Mouse (Mus musculus) left cerebral cortex, adult 11 months (tissue): Measurements from ENCODE around the gene Ctbp2.

Experiments used
- DNase-seq: peaks from one replicate; pipeline ENCODE4 v3.0.0; 2022; ENCODE audit warnings: low spot score

Ctbp2 gene

DNA sequence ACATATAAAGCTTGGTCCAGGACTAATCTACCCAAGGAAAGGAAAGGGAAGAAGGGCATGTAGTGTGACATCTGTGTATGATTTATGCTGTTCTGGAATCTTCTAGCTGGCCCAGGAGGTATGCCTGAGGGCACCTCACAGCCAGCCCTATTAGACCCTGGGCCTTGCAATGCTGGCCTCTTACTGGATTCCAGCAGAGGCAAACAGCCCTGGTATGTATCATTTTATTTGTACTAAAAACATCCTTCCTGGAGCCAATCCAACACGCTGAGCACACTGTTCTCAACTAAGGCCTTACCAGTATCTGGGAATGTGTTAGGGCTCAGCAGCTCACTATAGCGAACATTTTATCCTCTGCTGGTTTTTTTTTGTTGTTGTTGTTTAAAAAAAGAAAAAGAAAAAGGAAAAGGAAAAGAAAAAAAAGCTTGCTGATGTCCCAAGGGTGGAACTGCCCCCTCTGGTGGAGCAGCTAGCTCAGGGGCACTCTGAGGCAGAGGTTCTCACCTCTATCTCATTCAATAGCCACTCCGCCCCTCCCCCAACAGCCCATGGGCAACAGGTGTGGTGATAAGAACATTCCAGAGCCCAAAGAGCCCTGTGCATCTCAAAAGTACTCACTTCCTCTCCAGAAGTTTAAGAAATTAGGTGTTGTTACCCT lies 83.3 kb downstream of the Ctbp2 start:
- no peak for DNase-seq

DNA sequence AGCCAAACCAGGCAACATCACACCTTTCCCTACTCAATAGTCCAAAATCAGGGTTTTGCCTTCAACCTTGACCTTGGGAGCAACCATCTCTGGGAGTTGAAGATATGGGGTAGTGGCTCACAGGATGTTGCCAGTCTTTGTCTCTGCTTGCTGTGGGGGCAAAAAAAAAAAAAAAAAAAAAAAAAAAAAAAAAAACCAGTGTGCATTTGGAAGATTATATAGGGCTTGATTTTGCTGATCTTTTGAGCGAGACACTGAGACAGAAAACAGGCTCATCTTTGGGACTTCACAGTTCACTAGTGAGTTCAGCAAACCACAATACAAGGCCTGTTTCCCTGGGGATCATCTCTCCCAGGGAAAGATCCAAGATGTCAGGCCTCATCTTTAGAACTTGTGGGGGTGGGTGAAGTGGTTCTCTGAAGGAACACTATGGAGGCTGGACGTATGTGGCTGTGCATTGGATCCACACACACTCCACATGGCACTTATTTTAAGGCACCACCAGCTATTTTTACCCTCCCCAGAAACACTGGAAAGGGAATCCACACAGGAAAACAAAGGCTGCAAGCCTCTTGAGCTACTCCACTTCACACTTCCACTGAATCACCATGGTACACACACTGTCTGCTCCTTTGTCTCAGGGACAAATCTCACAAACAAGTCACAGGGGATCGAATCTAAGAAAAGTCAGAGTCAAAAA lies 84.4 kb downstream of the Ctbp2 start:
- DNase-seq, result peak; percentile 18

DNA sequence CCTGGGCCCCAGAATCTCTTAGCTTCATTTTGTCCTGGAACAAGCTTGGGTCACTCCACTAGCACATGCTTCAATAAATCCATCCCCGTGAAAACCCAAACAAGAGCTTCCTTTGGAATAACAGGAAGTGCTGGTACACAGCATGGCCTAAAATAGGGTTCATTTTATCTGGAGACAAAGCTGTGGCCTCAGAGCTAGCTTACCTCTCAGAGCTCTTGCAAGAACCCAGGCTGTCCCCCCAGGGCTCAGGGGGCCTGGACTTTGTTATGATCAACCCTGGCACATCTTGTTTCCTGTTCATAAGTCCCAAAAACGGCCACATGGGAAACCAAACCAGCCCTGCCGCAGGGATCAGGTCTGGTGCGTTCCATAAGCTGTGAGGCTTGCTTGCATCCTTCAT lies 86.5 kb downstream of the Ctbp2 start:
- DNase-seq, result no peak

DNA sequence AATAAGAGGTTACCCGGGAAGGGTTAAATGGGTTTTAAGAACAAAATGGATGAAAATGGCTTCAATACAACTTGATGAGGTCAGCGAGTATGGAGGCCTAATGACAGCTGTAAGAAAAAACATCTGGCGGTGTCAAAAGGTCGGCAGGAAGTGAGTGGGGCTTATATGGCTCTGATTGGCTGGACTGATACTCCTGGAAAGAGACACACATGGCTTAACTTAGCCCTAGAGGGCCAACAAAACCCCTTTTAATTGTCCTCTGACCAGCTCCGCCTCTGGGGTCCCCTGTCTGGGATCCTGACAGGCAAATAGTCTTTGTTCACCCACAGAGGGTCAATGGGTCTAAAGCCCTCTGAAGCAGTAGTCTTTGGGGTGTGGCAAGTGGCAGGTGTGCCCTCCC lies 86.9 kb downstream of the Ctbp2 start:
- no peak for DNase-seq

DNA sequence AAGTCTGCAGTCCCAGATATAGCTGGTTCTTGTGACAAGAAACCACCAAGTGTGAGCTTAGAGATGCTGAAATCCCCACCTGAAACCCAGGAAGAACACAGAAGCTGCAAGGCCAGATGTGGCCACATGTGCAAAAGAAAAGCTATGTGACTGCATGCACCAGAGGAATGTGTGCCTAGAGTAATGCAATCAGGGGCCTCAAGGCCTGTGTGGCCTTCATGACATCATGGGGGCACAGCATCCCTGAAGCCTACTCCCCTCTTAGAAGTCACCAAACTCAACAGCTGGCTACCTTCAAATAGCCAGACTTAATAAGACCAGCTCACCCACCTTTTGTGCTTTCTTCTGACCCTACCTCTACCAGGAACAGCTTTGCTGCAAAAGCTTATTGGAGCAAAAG lies 88.3 kb downstream of the Ctbp2 start:
- no peak for DNase-seq

DNA sequence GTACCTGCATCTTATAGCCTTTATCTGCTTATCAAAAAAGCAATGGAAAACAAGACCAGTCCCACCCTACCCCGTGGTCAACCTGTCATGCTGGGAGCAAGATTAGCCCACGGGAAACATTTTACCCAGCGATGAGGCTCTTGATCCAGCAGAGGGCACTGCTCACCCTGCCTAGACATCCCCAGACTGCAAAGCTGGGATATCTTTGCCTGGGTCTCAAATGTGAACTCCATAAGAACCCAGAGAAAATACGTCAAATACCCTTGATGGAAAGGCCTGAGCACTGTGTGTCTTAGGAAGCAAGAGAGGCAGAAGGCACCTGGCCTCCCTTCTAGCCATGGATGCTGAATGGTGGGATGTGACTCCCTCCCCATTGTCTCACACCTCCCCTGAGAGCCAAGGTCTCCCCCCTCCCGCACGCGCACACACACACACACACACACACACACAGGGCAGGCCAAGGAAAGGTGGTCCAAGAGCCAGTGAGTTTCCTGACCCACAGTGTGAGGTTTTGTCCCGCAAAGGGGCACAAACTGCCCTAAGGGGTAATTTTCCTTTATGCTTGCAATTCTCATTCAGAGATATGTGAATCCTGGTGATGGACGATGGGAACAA lies 91.5 kb downstream of the Ctbp2 start:
- no peak for DNase-seq

DNA sequence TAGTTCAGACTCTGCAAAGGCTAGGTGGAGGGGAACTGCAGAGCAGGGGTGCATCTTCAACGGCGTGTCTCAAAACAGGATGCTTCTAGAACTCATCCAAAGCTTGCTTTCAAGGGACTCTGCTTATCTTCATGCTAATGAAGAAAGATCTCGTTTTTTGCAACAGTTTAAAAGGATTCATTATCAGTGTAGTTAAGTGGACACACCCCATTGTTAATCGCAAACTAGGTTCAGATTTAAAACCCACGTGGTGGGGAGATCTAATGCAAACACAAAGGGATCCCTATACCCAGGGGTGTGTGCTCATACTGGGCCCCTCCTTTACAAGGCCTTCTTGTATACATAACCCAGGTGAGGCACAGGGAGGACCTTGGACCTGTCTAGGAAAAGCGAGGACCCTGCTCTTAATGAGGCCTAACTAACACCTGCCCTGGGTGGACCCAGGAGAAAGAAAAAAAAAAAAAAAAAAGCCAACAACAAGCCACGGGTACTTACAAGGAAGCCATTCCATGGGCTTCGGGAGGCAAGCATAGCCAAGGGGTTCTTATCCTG lies 94.6 kb downstream of the Ctbp2 start:
- no peak for DNase-seq

DNA sequence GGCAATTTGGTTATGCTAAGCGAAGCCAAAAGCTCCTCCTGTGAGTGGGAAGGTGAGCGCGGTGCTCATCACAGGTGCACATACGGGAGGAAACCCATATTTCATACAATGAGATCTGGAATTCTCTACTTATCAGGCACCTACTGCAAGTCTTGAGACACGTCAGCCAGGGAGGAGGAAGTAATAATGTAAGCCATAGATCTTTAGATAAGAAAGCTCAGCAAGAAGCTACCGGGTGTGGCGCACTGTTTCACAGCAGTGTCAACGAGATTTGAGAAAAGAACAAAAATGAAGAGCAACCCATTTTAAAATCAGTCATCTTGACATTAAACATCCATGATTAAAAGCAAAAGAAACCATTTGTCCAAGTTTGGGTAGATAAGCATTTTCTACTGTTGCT lies 95.2 kb downstream of the Ctbp2 start:
- no peak for DNase-seq

DNA sequence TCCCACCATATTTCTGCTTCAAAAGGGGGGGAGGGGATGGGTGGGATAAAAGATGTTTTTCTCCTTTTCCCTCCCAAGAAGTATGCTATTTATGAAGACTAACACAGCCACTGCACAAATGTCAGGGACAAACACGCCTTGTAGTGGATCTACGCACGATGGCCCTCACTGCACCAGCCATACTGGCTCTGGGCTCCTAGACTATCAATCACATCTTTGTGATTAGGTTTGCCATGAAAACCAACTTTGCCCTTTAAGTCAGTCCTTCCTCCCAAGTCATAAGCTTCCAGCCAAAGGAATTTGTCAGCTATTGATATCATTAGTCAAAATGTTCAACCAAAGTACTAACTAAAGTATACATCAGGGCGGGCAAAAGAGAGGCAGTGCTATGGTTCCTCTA lies 96.2 kb downstream of the Ctbp2 start:
- no peak for DNase-seq

DNA sequence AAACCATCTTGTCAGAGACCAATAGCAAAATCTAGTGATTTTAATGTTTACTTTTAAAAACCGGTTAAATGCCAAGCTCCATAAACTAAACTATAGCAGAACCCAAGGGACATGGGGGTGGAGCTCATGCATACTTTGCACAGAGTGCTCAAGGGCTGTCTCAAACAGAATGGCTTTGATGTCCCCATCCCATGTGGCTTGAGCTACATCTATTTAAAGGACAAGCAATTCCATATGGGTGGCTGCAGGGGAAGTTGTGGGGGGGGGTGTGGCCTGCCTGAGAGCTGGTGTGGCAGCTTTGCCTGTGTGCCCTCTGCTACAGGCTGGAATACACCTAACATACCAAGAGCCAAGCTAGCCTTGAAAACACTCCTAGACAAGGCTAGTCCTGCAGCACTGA lies 99.5 kb downstream of the Ctbp2 start:
- no peak for DNase-seq

DNA sequence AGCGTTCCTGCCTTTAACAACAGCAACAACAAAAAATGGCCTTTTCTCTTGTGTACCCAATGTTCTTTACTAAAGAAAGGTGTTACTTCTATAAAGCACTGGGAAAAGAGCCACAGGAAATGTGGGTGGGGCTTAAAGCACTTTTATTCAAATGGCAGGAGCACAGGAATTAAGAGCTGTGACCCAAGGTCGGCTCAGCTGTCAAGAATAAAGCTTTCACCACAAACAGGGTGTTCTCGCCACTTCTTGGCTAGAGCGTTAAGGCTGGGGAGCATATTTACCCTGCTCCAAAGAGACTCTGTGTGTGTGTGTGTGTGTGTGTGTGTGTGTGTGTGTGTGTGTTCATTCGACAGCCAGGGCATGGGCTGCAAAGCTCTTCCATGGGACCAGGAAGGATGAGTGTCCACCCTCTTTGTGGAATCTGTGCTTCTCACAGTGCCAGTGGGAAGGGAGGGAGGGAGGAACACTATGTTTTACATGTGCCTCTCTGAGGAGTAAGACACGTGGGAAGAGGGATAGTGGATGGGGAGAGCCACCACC lies 104.6 kb downstream of the Ctbp2 start:
- no peak for DNase-seq

DNA sequence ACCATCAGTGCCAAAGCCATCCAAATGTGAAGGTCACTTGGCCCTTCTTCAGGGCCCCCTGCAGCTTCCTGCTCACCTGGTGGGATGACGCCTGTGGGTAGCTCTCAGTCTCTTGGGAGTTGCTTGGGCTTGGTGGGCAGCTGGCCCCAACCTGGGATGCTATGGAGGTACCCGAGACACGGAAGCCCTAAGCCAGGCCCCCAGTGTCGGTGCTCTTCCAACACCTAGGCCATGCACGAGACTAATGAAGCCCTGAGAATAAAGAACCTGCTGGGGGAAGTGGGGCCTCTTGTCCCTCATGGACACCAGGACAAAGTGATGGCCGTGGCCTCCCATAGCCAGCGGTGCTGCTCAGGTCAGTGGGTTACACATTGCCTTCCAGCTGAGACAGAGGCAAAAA lies 105.2 kb downstream of the Ctbp2 start:
- no peak for DNase-seq

DNA sequence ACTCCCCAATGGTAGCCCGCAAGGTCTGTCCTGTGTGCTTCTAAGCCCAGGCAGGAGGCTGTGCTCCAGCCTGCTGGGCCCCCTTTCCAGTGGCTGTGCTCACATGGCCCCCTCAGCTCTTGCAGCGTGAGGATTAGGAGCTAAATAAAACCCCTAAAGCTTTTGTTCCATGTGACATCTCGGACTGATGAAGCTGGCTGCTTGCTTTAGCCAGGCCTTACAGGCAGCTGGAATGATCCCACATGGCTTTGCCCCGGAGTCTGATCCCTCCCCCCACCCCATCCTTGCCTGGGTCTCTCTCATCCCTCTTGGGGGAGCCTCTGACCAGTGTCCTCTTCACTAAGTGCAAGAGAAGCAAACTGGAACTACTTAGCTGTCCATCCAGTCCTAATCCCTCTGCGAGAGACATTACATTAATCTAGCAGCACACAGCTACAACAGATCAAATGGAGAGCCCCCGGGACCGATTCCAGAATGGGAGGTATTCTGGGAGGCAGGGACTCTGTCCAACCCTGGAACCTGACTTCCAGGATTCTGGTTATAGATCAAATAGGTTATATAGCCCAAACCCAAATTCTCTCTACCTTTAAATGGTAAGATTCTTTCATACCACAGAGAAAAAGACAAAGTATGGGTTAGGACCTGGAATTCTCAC lies 108.6 kb downstream of the Ctbp2 start:
- no peak for DNase-seq

DNA sequence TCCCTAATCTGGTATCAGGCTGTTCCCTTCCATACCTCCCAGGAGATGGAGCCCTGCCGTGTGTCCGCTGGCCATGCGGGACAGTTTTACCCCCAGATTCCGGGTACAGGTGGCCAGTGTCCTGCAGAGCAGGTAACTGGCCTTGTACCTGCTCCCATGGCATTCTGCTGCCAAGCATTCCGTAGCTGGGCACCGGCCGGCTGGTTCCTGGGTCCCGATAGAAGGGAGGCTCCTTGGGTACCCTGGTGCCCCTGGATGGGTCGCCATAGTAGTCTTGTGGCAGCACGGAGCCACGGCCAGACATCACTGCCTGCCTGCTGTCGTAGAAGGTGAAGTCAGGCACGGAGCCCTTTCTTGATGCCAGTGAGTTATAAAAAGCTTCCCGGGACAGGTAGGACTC lies 109.5 kb downstream of the Ctbp2 start:
- DNase-seq, result no peak

DNA sequence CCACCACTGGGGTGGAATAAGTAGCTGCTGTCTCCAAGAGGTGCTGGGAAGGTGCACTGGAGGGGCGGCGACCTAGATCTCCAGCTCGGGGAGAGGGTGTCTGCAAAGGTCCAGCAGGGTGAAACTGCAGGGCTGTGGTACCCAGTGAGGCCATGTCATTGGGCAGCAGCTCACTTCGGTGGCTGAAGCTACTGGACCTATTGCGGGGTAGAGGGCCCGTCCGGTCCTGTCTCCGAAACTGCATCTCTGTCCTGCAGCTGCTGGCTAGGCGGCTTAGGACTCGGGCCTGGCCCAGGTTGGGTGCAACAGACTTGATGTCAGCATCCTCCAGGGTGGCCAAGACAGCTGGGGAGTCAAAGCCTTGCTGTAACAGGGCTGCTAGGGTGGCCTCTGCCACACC lies 110.2 kb downstream of the Ctbp2 start:
- DNase-seq, result no peak

DNA sequence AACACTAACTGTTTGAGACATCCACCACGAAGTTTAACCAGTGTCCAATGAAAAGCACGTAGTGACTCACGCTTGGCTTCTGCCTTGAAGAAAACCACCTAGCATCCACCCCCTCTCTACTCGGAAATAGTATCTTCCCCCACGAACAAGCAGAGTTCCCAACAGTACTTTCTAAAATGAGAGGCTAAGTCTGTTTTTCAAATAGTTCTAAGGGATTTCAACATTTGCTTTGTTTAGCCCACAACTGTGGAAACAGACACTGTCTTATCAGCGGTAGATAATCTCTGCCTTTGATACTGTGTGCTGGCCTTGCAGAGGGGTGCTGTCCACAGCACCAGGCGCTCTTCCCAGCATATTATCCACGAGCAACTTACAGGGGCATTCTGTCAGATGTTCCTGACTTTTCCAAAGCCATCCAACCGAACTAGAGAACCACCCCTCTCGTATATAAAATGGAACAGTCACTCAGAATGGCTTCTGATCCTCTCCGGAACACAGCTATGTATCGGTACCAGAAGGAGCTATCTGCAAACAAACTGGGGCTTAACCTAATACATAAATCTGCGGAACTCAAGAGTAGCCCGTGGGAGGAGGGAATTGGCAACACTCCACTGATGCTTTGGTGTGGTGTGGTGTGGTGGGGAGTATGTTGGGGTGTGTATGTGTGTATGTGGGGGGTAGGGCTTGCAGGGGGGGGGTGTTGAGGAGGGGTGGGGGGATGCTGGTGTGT lies 111.4 kb downstream of the Ctbp2 start:
- DNase-seq, result peak; percentile 33

DNA sequence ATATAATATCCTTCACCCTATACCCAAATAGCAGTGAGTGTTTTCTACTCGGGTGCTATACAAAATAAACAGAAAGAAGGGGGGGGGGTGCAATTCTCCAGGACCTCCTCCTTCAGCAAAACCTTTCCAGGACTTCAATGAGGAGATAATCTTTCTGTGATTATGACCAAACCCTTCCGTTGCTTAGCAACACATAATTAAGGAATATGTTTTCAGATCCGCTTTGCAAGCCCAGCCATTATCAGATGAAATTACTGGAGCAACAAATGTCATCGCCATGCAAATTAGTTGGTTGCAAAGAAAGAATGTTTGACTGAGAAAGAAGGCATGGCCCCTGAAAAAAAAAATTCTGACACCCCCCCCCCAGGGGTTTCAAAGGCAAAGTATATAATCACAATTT lies 112.5 kb downstream of the Ctbp2 start:
- DNase-seq, result no peak

DNA sequence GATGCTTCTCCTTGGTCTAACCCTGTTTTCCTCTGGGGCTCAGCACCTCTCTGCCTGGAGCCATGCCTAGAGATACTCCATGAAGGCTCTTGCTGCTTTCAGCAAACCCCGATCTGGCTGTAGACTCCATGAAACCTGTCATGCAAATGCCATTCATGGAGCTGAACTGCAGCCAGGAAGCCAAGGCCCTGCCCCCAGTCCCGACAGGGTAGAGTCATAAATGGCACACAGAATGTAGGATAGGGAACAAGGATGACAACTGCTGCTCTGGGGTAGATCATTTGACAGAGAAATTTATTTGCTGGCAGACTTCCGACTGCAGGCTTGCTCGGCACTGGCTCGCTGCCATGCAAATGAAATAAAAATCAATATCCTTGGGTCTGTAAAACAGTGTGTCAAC lies 113.0 kb downstream of the Ctbp2 start:
- DNase-seq, result no peak

DNA sequence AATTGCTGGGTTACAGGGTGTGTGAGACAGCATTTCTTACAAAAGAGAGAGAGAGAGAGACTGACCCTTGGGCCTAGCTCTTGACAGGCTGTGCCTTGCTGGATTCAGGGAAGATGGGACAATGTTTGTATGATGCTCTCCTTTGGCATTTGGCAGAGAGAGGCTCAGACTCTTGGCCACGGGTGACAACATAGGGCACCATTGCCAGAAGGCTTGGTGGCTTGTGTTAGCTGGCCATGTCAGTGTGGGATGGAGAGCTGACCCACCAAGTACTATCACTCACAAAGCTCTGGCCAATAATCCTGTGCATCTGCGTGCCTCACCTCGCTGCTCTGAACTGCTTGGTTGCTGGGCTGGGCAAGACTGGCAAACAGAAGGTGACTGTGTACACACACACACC lies 113.7 kb downstream of the Ctbp2 start:
- DNase-seq, result no peak

DNA sequence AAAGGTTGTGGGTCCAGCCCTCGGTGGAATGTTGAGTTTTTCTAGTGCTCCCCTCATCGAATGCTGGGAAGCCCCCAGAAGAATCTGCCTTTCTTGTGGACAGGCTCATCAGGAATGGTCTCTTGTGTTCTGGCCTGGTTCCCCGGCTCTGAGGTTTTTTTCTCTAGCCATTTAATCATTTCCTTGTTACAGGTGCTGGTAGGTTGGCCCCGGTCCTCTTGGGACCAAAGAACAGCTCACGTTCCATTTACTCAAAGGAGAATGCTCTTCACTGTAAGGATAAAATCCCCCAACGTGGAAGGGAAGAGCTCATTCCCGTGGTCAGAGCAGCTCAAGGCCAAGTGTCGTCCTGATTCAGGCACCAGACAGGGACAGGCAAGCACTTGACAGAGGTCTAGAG lies 114.5 kb downstream of the Ctbp2 start:
- no peak for DNase-seq

DNA sequence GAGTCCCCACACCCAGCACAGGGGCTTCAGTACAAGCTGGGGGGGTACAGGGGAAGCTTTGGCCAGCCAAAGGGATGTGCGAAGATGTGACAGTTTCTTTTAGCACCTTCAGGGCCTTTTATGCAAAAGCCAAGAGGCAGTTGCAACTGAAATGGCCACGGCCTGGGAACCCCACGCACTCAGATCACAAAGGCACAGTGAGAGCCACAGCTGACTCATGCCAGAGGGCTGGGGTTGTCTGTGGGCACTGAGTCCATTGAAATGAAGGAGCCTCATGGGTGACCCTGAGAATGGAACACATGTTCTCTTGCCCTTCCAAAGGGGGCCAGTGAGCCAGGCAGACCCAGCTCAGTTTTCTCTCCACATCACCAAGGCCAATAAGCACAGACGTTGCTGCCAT lies 115.5 kb downstream of the Ctbp2 start:
- no peak for DNase-seq

DNA sequence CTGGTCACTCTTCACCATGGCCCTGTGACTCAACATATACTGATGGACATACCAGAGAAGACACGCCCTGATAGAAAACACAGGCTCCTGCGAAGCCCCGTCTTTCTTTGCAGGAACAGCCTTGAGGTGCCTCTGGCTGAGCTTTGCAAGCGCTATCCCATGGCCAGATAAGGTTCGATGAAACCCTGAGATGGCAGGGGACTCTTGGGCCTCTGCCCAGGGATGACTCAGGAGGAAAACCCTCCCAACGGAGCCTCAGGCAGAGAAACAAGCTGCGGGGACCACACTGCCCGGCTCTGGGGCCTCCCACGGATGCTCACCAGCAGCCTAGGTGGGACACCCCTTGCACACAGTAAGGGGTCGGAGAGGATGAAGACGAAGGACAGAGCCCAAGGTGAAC lies 116.8 kb downstream of the Ctbp2 start:
- DNase-seq, result no peak
